Mouse (Mus musculus) forebrain, embryonic 14.5 days (tissue): ENCODE measurements at regions not wholly inside any gene's neighbourhood (a gene's known extent, or its start where the extent isn't known, plus 50 kb on each side); places are given as distances from the start of the nearest gene placed in this dataset.

Source experiments
- ATAC-seq: fragments of 200-750 bp; cut with Nextera tagmentation; 2 replicates; pipeline ENCODE4 v1.8.0; 2017; ENCODE audit warnings: mild to moderate bottlenecking, moderate library complexity
- DNase-seq: peaks from one replicate; pipeline ENCODE4 v3.0.0-alpha.2; 2015; ENCODE audit warnings: low spot score
- H3K27ac ChIP-seq: fragments of 300-500 bp; sonication (generic); 2 replicates; pipeline ENCODE4 v1.5.1; 2014; ENCODE audit warnings: low read depth, mild to moderate bottlenecking, control low read depth, low read length, moderate library complexity
- H3K27me3 ChIP-seq: fragments of 300-500 bp; sonication (generic); replicated peaks from 2 replicates; pipeline ENCODE4 v1.6.1; 2014; ENCODE audit warnings: low read length, control low read depth, mixed read lengths; ENCODE audit not compliant: control insufficient read depth, insufficient read depth
- H3K36me3 ChIP-seq: fragments of 300-500 bp; sonication (generic); 2 replicates; pipeline ENCODE4 v1.6.1; 2014; ENCODE audit warnings: low read length, control low read depth; ENCODE audit not compliant: control insufficient read depth, insufficient read depth
- H3K4me1 ChIP-seq: fragments of 300-500 bp; sonication (generic); 2 replicates; pipeline ENCODE4 v1.6.1; 2014; ENCODE audit warnings: antibody characterized with exemption, low read length, control low read depth; ENCODE audit not compliant: control insufficient read depth, insufficient read depth
- H3K4me2 ChIP-seq: fragments of 300-500 bp; sonication (generic); 2 replicates; pipeline ENCODE4 v1.6.1; 2014; ENCODE audit warnings: mild to moderate bottlenecking, control low read depth, low read length
- H3K4me3 ChIP-seq: fragments of 300-500 bp; sonication (generic); 2 replicates; pipeline ENCODE4 v1.5.1; 2014; ENCODE audit warnings: low read depth, low read length, control low read depth
- H3K9ac ChIP-seq: fragments of 300-500 bp; sonication (generic); 2 replicates; pipeline ENCODE4 v1.6.1; 2014; ENCODE audit warnings: mild to moderate bottlenecking, low read length, control low read depth, moderate library complexity
- H3K9me3 ChIP-seq: fragments of 300-500 bp; sonication (generic); replicated peaks from 2 replicates; pipeline ENCODE4 v1.6.1; 2016; ENCODE audit warnings: low read length, control low read depth, mixed read lengths; ENCODE audit not compliant: control insufficient read depth
- WGBS: fragments of 180-500 bp; shearing (Covaris S2); extraction: QIAGEN DNeasy Blood & Tissue Kit; methylation state at CpG from one replicate; pipeline ENCODE4 v1.1.7; 2014; 5-methylcytosine and 5-hydroxymethylcytosine counted together

DNA sequence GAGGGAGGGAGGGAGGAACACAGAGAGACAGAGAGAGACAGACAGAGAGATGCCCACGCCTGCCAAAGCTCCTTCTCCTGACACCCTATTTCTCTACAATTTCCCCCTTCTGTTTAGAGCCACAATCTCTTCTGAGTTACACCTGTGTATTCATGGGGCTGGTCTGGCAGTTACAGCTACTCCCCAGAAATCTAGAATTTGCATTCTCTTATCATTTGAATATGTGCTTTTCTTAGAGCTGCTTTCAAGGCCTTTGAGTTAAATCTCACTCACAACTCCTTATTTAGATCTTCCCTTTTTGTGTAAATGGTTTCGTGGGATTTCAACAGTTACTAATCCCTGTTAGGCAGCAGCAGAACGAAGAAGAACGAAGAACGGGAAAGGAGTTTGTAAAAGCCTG lies 55.0 kb upstream of the Cdkn2b start:
- H3K27ac ChIP-seq = no peak overlapping the region
- no peak for DNase-seq
- H3K27me3 ChIP-seq = no peaks in the 10 kb centered on the region
- no peak for ATAC-seq
- H3K4me3 ChIP-seq = no peak overlapping the region
- no peaks in the 10 kb centered on the region for H3K4me1 ChIP-seq
- WGBS = 44% methylated on average over 5 of the region's 5 CpGs
- no peak overlapping the region for H3K9ac ChIP-seq
- no peaks in the 10 kb centered on the region for H3K9me3 ChIP-seq
- H3K36me3 ChIP-seq = no peaks in the 10 kb centered on the region
- H3K4me2 ChIP-seq = no peak overlapping the region

DNA sequence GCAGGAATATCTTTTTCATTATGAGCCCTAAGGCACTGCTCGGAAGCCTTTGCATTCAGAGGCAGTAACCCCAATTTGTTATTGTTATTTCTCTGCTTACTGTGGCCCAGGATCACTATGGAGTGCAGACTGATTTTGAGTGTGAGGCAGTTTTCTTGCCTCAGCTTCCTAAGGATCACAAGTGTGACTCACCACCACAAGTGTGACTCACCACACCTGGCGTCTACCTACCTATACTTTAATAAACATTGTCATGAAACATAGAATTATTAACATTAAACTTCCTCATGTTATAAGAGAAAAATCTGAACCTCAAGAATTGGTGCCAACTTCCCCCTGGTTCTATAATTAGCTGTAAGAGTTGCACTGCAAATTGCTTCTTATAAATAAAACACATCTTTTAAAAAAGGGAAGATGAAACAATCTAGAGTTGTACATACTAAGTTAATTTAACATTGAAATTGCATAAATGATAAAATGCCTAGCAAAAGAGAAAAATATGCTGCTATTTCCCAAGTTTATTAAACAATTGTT lies 52.4 kb upstream of the Cdkn2b start:
- no peaks in the 10 kb centered on the region for H3K27me3 ChIP-seq
- no peak for DNase-seq
- no peak overlapping the region for H3K27ac ChIP-seq
- H3K9me3 ChIP-seq = no peaks in the 10 kb centered on the region
- no peaks in the 10 kb centered on the region for H3K4me1 ChIP-seq
- H3K4me3 ChIP-seq = no peak overlapping the region
- 55% methylated on average over 2 of the region's 2 CpGs for WGBS
- no peak overlapping the region for H3K9ac ChIP-seq
- no peak overlapping the region for H3K4me2 ChIP-seq
- H3K36me3 ChIP-seq = no peaks in the 10 kb centered on the region
- no peak for ATAC-seq

DNA sequence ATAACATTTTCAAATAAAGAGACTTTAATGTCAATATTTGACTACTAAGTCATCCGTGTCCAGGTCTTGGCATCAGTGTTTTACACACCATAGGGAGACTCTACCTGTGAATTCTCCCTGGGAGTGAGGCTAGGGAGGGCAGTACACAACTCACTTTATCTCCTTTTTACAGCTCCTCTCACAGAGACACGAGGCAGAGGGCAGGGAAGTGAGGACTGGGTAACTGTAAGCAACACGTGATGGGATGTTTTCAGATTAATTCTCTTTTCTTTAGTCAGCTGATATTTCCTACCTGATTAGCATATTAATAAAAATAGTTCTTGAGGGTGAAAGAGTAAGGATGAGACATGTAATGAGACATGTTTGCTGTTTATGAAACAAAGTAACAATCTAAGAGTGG lies 51.8 kb upstream of the Cdkn2b start:
- WGBS = 64% methylated on average over 3 of the region's 3 CpGs
- H3K4me2 ChIP-seq = no peak overlapping the region
- no peaks in the 10 kb centered on the region for H3K27me3 ChIP-seq
- H3K4me3 ChIP-seq = no peak overlapping the region
- H3K9me3 ChIP-seq = no peaks in the 10 kb centered on the region
- H3K27ac ChIP-seq = no peak overlapping the region
- no peak for DNase-seq
- no peak overlapping the region for H3K9ac ChIP-seq
- no peaks in the 10 kb centered on the region for H3K36me3 ChIP-seq
- no peak for ATAC-seq
- no peaks in the 10 kb centered on the region for H3K4me1 ChIP-seq

DNA sequence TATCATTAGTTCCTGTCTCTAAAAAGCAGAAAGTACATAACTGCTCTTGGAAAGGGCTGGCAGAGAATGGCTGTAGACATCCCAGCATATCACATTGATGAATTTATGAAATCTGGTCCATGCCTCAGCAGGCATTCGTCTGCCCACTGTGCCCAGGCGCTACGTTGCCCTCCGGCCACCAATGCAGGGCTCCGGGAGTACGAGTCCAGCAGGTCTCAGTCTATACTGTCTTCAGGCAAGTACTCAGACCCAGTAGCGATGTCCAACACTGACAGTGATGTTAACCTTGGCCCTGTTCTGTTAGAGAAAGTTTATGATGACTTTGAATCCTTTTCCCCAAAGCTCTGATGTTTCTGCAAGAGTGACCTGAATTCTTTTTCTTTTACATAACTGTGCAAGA lies 50.5 kb upstream of the Cdkn2b start:
- Histone ChIP-seq H3K4me2 (no peak overlapping the region), H3K9me3 (no peaks in the 10 kb centered on the region), H3K9ac (no peak overlapping the region), H3K27ac (no peak overlapping the region), H3K4me3 (no peak overlapping the region), H3K27me3 (no peaks in the 10 kb centered on the region), H3K36me3 (no peaks in the 10 kb centered on the region), H3K4me1 (no peaks in the 10 kb centered on the region)
- DNase-seq = no peak
- WGBS = 88% methylated on average over 7 of the region's 7 CpGs
- no peak for ATAC-seq
